Mouse (Mus musculus): ENCODE measurements around the gene Vmn1r88.

The Vmn1r88 gene

DNA sequence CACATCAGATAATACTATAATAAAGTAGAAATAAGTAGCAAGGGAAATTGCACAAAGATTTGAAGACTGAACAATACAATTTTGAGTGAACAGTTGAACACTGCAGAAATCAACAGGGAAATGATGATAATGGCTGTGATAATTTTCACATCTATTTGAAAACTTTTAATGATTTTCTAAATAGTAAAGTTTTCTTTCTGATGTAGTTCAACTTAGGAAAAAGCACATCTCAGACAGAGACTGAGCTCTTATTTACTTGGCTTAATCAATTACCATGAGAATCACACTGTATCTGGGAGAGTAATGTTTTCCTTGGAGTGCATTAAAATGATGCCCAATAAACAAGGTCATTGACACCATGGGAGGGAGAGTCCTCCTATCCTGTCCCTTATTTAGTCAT lies at the start of gene Vmn1r88:
Vmn1r88 (plus strand) TSS at position 301 of the 400 bp plus-strand sequence.
- no peak for DNase-seq (ENCODE audit: low spot score)

DNA sequence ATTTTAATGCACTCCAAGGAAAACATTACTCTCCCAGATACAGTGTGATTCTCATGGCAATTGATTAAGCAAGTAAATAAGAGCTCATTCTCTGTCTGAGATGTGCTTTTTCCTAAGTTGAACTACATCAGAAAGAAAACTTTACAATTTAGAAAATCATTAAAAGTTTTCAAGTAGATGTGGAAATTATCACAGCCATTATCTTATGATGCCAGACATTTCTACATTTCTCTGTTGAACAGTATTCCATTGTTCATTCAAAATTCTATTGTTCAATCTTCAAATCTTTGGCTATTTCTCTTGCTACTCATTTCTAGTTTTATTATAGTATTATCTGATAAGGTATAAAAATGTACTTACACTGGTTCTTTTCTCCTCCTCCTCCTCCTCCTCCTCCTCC lies 39.6 kb upstream of the Vmn1r88 start, which contains the start of gene Vmn1r86:
Vmn1r86 (minus strand) TSS at position 101 of the 400 bp plus-strand sequence.
- no peak for DNase-seq (ENCODE audit: low spot score)

DNA sequence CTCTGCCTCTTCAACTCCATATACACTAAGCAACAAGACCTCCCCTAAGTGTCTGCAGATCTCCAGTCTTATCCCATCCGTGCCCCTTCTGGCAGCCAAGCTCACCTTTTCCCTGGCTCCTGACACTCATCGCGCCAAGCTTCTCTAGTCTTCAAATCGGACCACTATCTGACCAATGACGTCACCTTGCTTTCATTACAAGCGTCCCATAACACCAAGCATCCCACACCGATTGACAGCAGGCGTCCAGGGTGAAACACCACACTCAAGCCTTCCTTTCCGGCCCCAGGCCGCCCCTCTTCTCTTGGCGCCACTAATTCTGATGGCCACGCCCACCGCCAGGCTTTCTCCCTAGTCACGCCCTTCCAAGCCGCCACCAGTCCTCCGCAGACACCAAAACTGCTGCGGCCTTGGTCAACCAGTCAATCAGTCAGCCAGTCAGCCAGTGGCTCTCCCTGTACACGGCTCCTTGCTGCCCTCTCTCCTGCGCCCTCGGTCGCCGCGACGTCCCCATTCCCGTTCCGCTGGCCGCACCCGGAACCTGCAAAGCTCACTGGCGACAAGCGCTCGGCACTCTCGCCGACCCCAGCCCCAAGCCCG lies 35.7 kb upstream of the Vmn1r88 start:
- DNase-seq (ENCODE audit: low spot score): peak; percentile 7

DNA sequence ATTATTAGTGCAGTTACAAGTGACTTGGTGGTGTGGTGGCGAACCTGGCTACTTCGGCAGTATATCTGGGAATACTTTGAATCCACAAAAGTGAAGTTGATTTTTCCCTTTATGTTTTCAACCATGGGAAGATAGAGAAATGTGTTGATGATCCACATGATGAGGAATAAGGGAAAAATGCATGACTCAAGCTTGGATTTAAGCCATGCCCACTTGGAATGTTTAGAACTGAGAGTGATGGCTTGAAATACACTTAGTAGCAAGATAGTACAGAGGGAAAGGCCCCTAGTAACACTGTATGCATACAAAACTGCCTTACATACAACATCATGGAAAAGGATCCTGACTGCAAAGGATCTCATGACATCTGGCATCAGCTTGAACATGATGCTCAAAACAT lies 27.5 kb upstream of the Vmn1r88 start:
- DNase-seq (ENCODE audit: low spot score): no peak

DNA sequence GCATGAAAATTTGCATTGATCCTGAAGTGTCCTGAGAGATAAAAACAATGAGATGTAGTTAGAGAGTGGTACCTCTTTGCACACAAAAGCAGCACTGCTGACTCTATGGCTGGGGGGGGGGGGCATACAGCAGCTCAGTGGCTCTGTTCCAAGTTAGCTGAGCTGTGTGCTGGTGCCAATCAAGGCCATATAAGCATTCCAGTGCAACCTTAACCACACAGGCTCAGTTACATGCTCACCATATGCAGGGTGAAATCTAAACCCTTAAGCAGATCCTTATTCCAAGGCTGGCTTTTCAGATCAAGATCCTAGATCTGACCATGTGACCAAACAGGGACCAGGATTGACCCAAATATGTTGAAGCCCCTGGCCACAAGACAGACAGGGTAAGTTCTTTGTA lies 22.0 kb upstream of the Vmn1r88 start:
- no peak for DNase-seq (ENCODE audit: low spot score)

DNA sequence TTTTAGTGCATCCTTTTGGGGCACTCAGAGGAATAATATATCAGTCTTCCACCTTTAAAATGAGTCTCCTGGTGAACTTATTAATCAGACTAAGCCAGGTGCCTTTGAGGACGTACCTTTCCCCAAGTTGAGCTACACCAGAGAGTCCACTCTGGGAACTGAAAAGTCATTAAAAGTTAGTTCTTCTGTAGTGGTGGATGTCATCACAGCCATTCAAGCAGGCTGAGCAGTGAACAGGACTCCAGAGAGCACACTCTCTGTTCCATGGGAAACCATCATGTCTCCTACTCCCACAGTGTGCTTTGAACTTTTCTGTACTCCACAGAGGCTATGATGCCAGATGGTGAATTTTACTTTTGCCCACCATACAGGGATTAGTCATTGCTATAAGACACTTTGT lies 19.3 kb upstream of the Vmn1r88 start, which contains the start of gene Vmn1r87:
Vmn1r87 (minus strand) TSS at position 101 of the 400 bp plus-strand sequence.
- DNase-seq (ENCODE audit: low spot score): no peak

DNA sequence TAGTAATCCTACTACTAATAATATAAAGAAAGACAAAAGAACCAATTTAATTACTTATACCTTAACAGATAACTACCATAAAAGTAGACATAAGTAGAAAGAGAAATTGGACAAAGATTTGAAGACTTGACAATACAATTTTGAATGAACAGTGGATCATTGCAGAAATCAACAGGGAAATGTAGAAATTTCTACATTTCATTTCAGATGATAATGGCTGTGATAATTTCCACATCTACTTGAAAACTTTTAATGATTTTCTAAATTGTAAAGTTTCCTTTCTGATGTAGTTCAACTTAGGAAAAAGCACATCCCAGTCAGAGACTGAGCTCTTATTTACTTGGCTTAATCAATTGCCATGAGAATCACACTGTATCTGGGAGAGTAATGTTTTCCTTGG lies 53.4 kb downstream of the Vmn1r88 start, which contains the start of gene Vmn1r89:
Vmn1r89 (plus strand) TSS at position 301 of the 400 bp plus-strand sequence.
- DNase-seq (ENCODE audit: low spot score): no peak

Data from retina, embryonic 14.5 days (tissue).